Mouse (Mus musculus) CD4-positive helper T cell, adult 2 months (primary cell): ENCODE results near the gene 1700012B07Rik.

Source experiments
- DNase-seq: peaks from one replicate; pipeline ENCODE4 v3.0.0-alpha.2; 2012; ENCODE audit warnings: low read depth, missing footprints, low spot score

1700012B07Rik gene

GRCm38 (mm10) chr11:109751636-109752603 lies 75.9 kb downstream of the 1700012B07Rik start:
- DNase-seq, result no peak

DNA sequence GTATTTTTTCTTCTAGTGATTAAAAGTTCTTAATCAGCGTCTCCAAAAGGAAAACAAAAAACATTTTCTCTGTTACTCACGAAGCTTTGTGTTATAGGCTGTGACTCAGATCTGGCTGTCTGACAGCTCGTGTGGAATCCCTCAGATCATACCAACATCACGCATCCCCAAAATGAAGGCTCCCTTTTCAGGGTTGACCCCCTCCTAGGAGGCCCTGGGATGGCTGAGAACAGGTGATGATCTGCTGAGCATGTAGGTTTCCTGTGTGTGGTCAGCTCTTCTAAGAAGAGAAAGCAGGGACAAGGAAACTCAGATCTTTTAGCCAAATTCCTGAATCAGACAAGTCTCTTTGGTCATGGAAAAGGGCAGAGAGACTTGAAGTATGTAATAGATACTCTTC lies 82.6 kb downstream of the 1700012B07Rik start:
- no peak for DNase-seq

DNA sequence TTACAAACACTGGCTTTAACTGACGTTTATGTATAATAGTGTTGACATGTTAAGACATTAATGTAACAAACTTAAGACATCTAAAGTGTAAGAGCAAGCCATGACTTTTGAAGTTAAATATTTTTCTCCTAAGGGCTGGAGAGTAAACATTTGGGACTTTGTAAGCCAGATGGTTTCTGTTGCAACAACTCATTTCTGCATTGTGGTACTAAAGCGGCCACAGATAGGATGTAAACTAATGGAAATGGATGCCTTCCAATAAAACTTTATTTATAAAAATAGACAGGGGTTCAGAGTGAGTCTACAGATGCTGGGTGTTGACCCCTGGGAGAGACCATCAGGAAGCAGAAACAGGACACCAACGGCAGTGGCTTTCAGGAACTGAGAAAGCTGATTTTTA lies 89.9 kb downstream of the 1700012B07Rik start:
- DNase-seq, result no peak
